Mouse (Mus musculus) E14TG2a.4 (cell line): ENCODE data around the gene Mfsd13b.

ENCODE experiments used
- CTCF ChIP-seq: conservative IDR thresholded peaks from 2 replicates; pipeline ENCODE4 v1.5.1; 2014; ENCODE audit warnings: low read length
- NANOG ChIP-seq: IDR thresholded peaks from 2 replicates; pipeline ENCODE4 v1.6.1; 2014; ENCODE audit warnings: borderline replicate concordance, low read length, mixed read lengths
- POU5F1 ChIP-seq: IDR thresholded peaks from 2 replicates; pipeline ENCODE4 v1.6.1; 2014; ENCODE audit warnings: low read length, borderline replicate concordance

DNA sequence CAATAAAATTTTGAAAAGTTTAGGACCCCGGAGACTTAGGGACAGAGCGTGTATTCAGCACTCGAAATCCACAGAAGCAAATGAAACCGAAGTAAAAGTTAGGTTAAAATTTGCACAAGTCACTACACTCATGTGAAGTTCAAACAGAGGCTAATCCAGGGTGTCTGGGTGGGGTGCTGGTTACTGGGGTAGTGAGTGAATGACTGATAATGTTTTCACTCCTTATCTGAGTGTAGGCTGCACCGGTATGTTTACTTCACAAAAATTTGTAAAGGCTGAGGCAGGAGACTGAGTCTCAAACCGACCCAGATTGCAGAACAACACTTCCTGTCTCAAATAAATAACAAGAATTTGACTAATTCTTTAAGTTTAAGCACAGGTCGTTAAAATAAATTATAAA, 13.1 kb upstream of the Mfsd13b start:
- TF ChIP-seq CTCF (no peak), NANOG (no peak), POU5F1 (no peak)
